Mouse (Mus musculus) MN1 (cell line): Measurements from ENCODE around the gene Tmem50a.

Experiments
- DNase-seq: peaks from one replicate; pipeline ENCODE4 v3.0.0-alpha.2; 2016; ENCODE audit warnings: low spot score

The Tmem50a gene

DNA sequence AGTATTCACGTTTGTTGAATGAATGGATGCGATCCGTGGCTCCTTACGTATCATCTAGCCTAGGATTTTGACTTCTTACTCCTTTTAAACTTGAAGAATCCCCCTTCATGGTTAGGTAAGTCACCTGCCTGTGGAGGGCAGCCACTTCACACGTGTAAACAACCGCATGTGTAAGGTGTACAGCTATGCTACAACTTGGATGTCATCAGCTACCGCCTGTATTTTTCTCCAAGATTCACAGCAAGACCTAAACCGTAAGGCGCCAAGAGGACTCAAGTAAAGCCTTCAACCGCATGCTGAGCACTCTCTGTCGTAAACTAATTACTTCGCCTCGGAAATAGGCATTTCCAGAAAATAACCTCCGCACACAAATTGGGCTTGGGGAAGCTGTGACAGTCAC, 62.9 kb downstream of the Tmem50a start:
- peak; percentile 39 for DNase-seq

DNA sequence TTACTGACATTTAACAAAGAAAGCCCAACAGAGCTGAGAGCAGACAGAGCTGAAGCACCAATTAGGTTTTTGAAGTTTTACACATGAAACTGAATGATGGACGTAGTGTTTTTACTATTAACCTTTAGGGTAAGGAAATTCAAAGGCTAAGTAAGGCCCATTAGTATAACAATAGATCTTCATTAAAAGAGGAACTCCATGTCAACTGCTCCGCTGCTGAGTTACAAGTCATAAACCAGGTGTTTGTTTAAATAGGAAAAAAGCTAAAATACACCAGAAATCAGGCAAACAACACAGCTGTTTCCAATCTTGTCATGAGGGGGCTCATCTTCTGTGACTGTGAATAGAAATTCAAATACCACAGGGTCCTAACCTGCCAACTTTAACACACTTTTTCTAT, 63.6 kb downstream of the Tmem50a start:
- no peak for DNase-seq

DNA sequence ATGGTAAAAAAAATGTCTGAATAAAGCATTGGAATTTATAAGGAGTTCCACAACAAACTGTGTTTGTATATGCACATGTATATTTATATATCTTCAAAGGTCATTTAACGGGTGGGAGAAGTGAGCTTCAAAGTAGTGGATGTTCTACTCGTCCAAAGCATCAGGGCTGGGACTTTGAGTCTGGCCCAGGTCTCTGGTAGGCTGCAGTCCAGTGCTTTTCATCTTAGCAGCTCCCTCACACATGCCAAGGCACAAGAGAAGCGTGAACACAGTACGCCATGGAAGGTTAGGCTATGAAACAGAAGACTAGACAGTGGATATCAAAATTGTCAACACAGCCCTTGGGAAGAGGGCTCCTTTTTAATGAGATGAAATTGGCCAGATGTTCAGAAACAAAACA, 64.3 kb downstream of the Tmem50a start:
- peak; percentile 52 for DNase-seq
